Mouse (Mus musculus) lung, postnatal 0 days (tissue): ENCODE measurements around the gene Nmrk2.

Experiments used
- CTCF ChIP-seq: IDR thresholded peaks from 2 replicates; pipeline ENCODE4 v1.5.1; 2016; ENCODE audit warnings: antibody characterized with exemption, mild to moderate bottlenecking
- EP300 ChIP-seq: IDR thresholded peaks from 2 replicates; pipeline ENCODE4 v1.6.1; 2016; ENCODE audit warnings: antibody characterized with exemption, mild to moderate bottlenecking, control low read depth

GRCm38 (mm10) chr10:81240876-81241275 lies 39.0 kb upstream of the Nmrk2 start:
- TF ChIP-seq EP300 (no peak), CTCF (peak; percentile 74)
